Mouse (Mus musculus): ENCODE results near the gene Nt5c. TPM values are rescaled to one million over a fixed set of nuclear protein-coding genes. Genes with fewer than 3 reads are reported as not detected.

Nt5c gene
- total and polyA plus RNA-seq, 3 experiments: 99.3 to 102 TPM; not detected in 1

GRCm38 (mm10) chr11:115464851-115465250 is 26.8 kb downstream of the Nt5c start:
- Histone ChIP-seq H3K9ac (ENCODE audit: control insufficient read depth, low read depth, low read length, poor library complexity, severe bottlenecking) (no peak overlapping the region), H3K27me3 (ENCODE audit: control insufficient read depth in 1 of 2, insufficient read depth in 2 of 2, low read length in 2 of 2) (peaks cover 0 to 9% of the 10 kb centered on the region in 2 experiments; a peak in 2 of 4 replicates), H3K9me3 (replicated peaks; ENCODE audit: insufficient read depth, low read length) (no peaks in the 10 kb centered on the region), H3K79me2 (ENCODE audit: control insufficient read depth, insufficient read depth, low read length, poor library complexity) (no peaks in the 10 kb centered on the region), H3K36me3 (ENCODE audit: control insufficient read depth in 1 of 2, insufficient read depth in 2 of 2, low read length in 2 of 2) (no peaks in the 10 kb centered on the region), H3K27ac (ENCODE audit: control insufficient read depth, low read depth, low read length) (no peak overlapping the region), H3K4me3 (ENCODE audit: control insufficient read depth in 1 of 2, insufficient read depth in 1 of 2, low read depth in 2 of 2, low read length in 2 of 2) (no peak overlapping the region), H3K4me1 (ENCODE audit: control insufficient read depth in 1 of 2, insufficient read depth in 2 of 2, low read length in 2 of 2) (no peaks in the 10 kb centered on the region)
- no peak for DNase-seq (ENCODE audit: low read depth, low spot score)
- no peak for TF ChIP-seq MAFK (IDR thresholded peaks at IDR 0.05; ENCODE audit: borderline replicate concordance, low read depth, low read length)
- TF ChIP-seq GATA1 (IDR thresholded peaks at IDR 0.05; ENCODE audit: low read depth, low read length): no peak
- no peak for TF ChIP-seq CTCF (IDR thresholded peaks at IDR 0.05 in 2 of 3, conservative IDR thresholded peaks at IDR 0.05 in 1 of 3; ENCODE audit: control insufficient read depth in 1 of 3, insufficient read depth in 1 of 3, low read depth in 2 of 3, low read length in 3 of 3, poor library complexity in 1 of 3, severe bottlenecking in 1 of 3)
- TF ChIP-seq POLR2AphosphoS5 (IDR thresholded peaks at IDR 0.05; ENCODE audit: borderline replicate concordance, low read depth, low read length): no peak
- TF ChIP-seq SIN3A (IDR thresholded peaks at IDR 0.05; ENCODE audit: low read length): no peak
- no peak for TF ChIP-seq USF2 (IDR thresholded peaks at IDR 0.05; ENCODE audit: borderline replicate concordance in 1 of 2, insufficient read depth in 1 of 2, low read depth in 1 of 2, low read length in 2 of 2)

- H3K36me3 ChIP-seq (ENCODE audit: control insufficient read depth in 1 of 2, insufficient read depth in 2 of 2, low read length in 2 of 2): no peaks in the 10 kb centered on the region
- no peak overlapping the region for H3K4me3 ChIP-seq (ENCODE audit: control insufficient read depth in 1 of 2, insufficient read depth in 1 of 2, low read depth in 2 of 2, low read length in 2 of 2)
- H3K27me3 ChIP-seq (ENCODE audit: control insufficient read depth in 1 of 2, insufficient read depth in 2 of 2, low read length in 2 of 2): peaks cover 0 to 9% of the 10 kb centered on the region in 2 experiments; a peak in 2 of 4 replicates
- no peaks in the 10 kb centered on the region for H3K4me1 ChIP-seq (ENCODE audit: control insufficient read depth in 1 of 2, insufficient read depth in 2 of 2, low read length in 2 of 2)
- no peak overlapping the region for H3K27ac ChIP-seq (ENCODE audit: control insufficient read depth, low read depth, low read length)
- TF ChIP-seq MAFK (IDR thresholded peaks at IDR 0.05; ENCODE audit: borderline replicate concordance, low read depth, low read length): no peak
- no peak for TF ChIP-seq MEF2A (IDR thresholded peaks at IDR 0.05; ENCODE audit: extremely low read depth, insufficient replicate concordance, low read depth, low read length, poor library complexity, severe bottlenecking)
- no peak for TF ChIP-seq POLR2A (IDR thresholded peaks at IDR 0.05; ENCODE audit: control insufficient read depth in 1 of 2, insufficient read depth in 1 of 2, low read depth in 1 of 2, low read length in 2 of 2, poor library complexity in 1 of 2)
- TF ChIP-seq ZMIZ1 (IDR thresholded peaks at IDR 0.05; ENCODE audit: low read depth, low read length): no peak
- TF ChIP-seq ZC3H11A (IDR thresholded peaks at IDR 0.05; ENCODE audit: low read depth, low read length): no peak
- no peak for TF ChIP-seq NELFE (IDR thresholded peaks at IDR 0.05; ENCODE audit: low read depth, low read length)
- no peaks in the 10 kb centered on the region for H3K79me2 ChIP-seq (ENCODE audit: control insufficient read depth, insufficient read depth, low read length, poor library complexity)
- H3K9ac ChIP-seq (ENCODE audit: control insufficient read depth, low read depth, low read length, poor library complexity, severe bottlenecking): no peak overlapping the region
- H3K9me3 ChIP-seq (replicated peaks; ENCODE audit: insufficient read depth, low read length): no peaks in the 10 kb centered on the region
- no peak for DNase-seq (ENCODE audit: low read depth, low spot score)
These were observed 28.3 kb downstream of the Nt5c start for GRCm38 (mm10) chr11:115463397-115463796.

GRCm38 (mm10) chr11:115462243-115462891 is 29.3 kb downstream of the Nt5c start, which contains the start of gene Slc16a5:
Gene Slc16a5 (plus strand): TSS chr11:115462474.
- Histone ChIP-seq H3K4me1 (ENCODE audit: control insufficient read depth in 1 of 2, insufficient read depth in 2 of 2, low read length in 2 of 2) (peaks cover 0 to 4% of the 10 kb centered on the region in 2 experiments; a peak in 2 of 4 replicates), H3K79me2 (ENCODE audit: control insufficient read depth, insufficient read depth, low read length, poor library complexity) (no peaks in the 10 kb centered on the region), H3K9ac (ENCODE audit: control insufficient read depth, low read depth, low read length, poor library complexity, severe bottlenecking) (no peak within 1 kb of the TSS), H3K27me3 (ENCODE audit: control insufficient read depth in 1 of 2, insufficient read depth in 2 of 2, low read length in 2 of 2) (peaks cover 0 to 9% of the 10 kb centered on the region in 2 experiments; a peak in 2 of 4 replicates), H3K27ac (ENCODE audit: control insufficient read depth, low read depth, low read length) (no peak within 1 kb of the TSS), H3K36me3 (ENCODE audit: control insufficient read depth in 1 of 2, insufficient read depth in 2 of 2, low read length in 2 of 2) (peaks cover 0 to 2% of the 10 kb centered on the region in 2 experiments; a peak in 1 of 4 replicates), H3K4me3 (ENCODE audit: control insufficient read depth in 1 of 2, insufficient read depth in 1 of 2, low read depth in 2 of 2, low read length in 2 of 2) (no peak within 1 kb of the TSS), H3K9me3 (replicated peaks; ENCODE audit: insufficient read depth, low read length) (no peaks in the 10 kb centered on the region)
- no peak for DNase-seq (ENCODE audit: low read depth, low spot score)
- TF ChIP-seq CHD1 (IDR thresholded peaks at IDR 0.05; ENCODE audit: low read depth, low read length) (no peak), ZKSCAN1 (IDR thresholded peaks at IDR 0.05; ENCODE audit: low read depth, low read length) (no peak), MYC (IDR thresholded peaks at IDR 0.05; ENCODE audit: low read depth, low read length) (no peak), RAD21 (IDR thresholded peaks at IDR 0.05; ENCODE audit: low read depth, low read length) (no peak), USF2 (IDR thresholded peaks at IDR 0.05; ENCODE audit: borderline replicate concordance in 1 of 2, insufficient read depth in 1 of 2, low read depth in 1 of 2, low read length in 2 of 2) (no peak), RCOR1 (IDR thresholded peaks at IDR 0.05; ENCODE audit: low read depth, low read length) (no peak), GABPA (IDR thresholded peaks at IDR 0.05; ENCODE audit: low read depth, low read length) (no peak), POLR2A (IDR thresholded peaks at IDR 0.05; ENCODE audit: control insufficient read depth in 1 of 2, insufficient read depth in 1 of 2, low read depth in 1 of 2, low read length in 2 of 2, poor library complexity in 1 of 2) (no peak), POLR2AphosphoS2 (IDR thresholded peaks at IDR 0.05; ENCODE audit: low read length) (no peak), ZNF384 (IDR thresholded peaks at IDR 0.05; ENCODE audit: low read depth, low read length) (no peak), MAX (IDR thresholded peaks at IDR 0.05; ENCODE audit: low read length) (no peak), MAFK (IDR thresholded peaks at IDR 0.05; ENCODE audit: borderline replicate concordance, low read depth, low read length) (no peak), UBTF (IDR thresholded peaks at IDR 0.05; ENCODE audit: borderline replicate concordance, insufficient read depth, low read depth, low read length) (no peak), MEF2A (IDR thresholded peaks at IDR 0.05; ENCODE audit: extremely low read depth, insufficient replicate concordance, low read depth, low read length, poor library complexity, severe bottlenecking) (no peak), KAT2A (conservative IDR thresholded peaks at IDR 0.05; ENCODE audit: low read depth, low read length) (no peak), HCFC1 (IDR thresholded peaks at IDR 0.05; ENCODE audit: low read depth, low read length) (no peak), ZMIZ1 (IDR thresholded peaks at IDR 0.05; ENCODE audit: low read depth, low read length) (no peak)

All from MEL (cell line).